ENCODE assay signal across 12 mouse cellular contexts in genomic region chr3:93549986-93550385, GRCm38 (mm10). TPM values are rescaled to one million over a fixed set of nuclear protein-coding genes. Genes with fewer than 3 reads are reported as not detected.
A peak's percentile ranks its signal among the peaks of the same experiment; 100 is the strongest.
DNase-seq lines count a peak whose midpoint lies in the region; ATAC-seq and TF ChIP-seq lines count a peak whose summit lies in the region.
"Had no signal": no experiment of that assay in that cellular context is flagged by ENCODE, and none has a peak within 500 bp of the region (broad histone marks: within the 10 kb centered on the region; RNA-seq: fewer than 3 reads in every experiment).

No protein-coding gene starts in this region.

- peak overlapping the region; percentile 99 for H3K27ac ChIP-seq in CH12.LX (ENCODE audit: insufficient read depth, low read depth)
- no peak overlapping the region for H3K27ac ChIP-seq in left cerebral cortex, adult 2 months
- no peak overlapping the region for H3K27ac ChIP-seq in intestine, postnatal 0 days (ENCODE audit: low read depth, low read length)
- H3K27ac ChIP-seq: embryonic facial prominence, embryonic 10.5 days; heart, adult 2 months; stomach, postnatal 0 days had no signal

- no peaks in the 10 kb centered on the region for H3K36me3 ChIP-seq in CH12.LX (replicated peaks in 1 of 2; ENCODE audit: control insufficient read depth in 1 of 2, insufficient read depth in 1 of 2, low read length in 1 of 2)
- H3K36me3 ChIP-seq in intestine, postnatal 0 days (ENCODE audit: control insufficient read depth, insufficient read depth) = no peaks in the 10 kb centered on the region
- H3K36me3 ChIP-seq: embryonic facial prominence, embryonic 10.5 days had no signal

- H3K9me3 ChIP-seq in CH12.LX (replicated peaks; ENCODE audit: low read length) = peaks cover 1% of the 10 kb centered on the region
- H3K9me3 ChIP-seq in intestine, postnatal 0 days (ENCODE audit: control insufficient read depth) = no peaks in the 10 kb centered on the region
- H3K9me3 ChIP-seq: embryonic facial prominence, embryonic 10.5 days had no signal

- no peaks in the 10 kb centered on the region for H3K27me3 ChIP-seq in CH12.LX (replicated peaks)
- H3K27me3 ChIP-seq in intestine, postnatal 0 days (replicated peaks; ENCODE audit: control insufficient read depth, insufficient read depth, low read length) = no peaks in the 10 kb centered on the region

- no peak for TF ChIP-seq CTCF in CH12.LX (conservative IDR thresholded peaks at IDR 0.05 in 1 of 2, IDR thresholded peaks at IDR 0.05 in 1 of 2; ENCODE audit: low read depth in 2 of 2, low read length in 2 of 2)
- no peak for TF ChIP-seq CTCF in left cerebral cortex, adult 2 months (IDR thresholded peaks at IDR 0.05)
- TF ChIP-seq CTCF in intestine, postnatal 0 days (IDR thresholded peaks at IDR 0.05; ENCODE audit: low read depth) = no peak

- in situ Hi-C loops in CH12.LX (cut with MboI; ENCODE audit: low pct_ligation_motif_present, low pct_unique_long_range_greater_than_20kb, low sequenced_read_pairs) = loop anchor here (5.0 kb wide), 1 partner anchor 52 kb away; no protein-coding TSS in a partner anchor

- 67% methylated on average over 4 of the region's 4 CpGs for WGBS in intestine, postnatal 0 days

- no peak for TF ChIP-seq RAD21 in CH12.LX (IDR thresholded peaks at IDR 0.05; ENCODE audit: low read depth, low read length)

- TF ChIP-seq EP300 in CH12.LX (IDR thresholded peaks at IDR 0.05; ENCODE audit: low read length) = peak; percentile 68

- peaks cover under 1% of the 10 kb centered on the region for H3K79me2 ChIP-seq in CH12.LX (replicated peaks; ENCODE audit: control insufficient read depth, extremely low read depth, insufficient read depth, poor library complexity, severe bottlenecking)

- TF ChIP-seq POLR2A in CH12.LX (IDR thresholded peaks at IDR 0.05; ENCODE audit: low read depth, low read length) = peak; percentile 33; the same call in 1 of the 2 replicates

- peak; percentile 89 for DNase-seq in CH12.LX (ENCODE audit: extremely low read depth)
- peak; percentile 54 to 61 for DNase-seq in thymus, postnatal 10 days (ENCODE audit: low spot score in 2 of 2)
- DNase-seq in kidney, adult 18-20 months = no peak
- DNase-seq in left cerebral cortex, adult 2 months (ENCODE audit: extremely low spot score in 1 of 2, low spot score in 2 of 2) = no peak
- DNase-seq: forebrain, postnatal 0 days; heart, adult 2 months; retina, postnatal 1 day had no signal

- H3K4me3 ChIP-seq in CH12.LX (replicated peaks in 1 of 3; ENCODE audit: low read depth in 2 of 3, low read length in 2 of 3, poor library complexity in 1 of 3) = no peak overlapping the region
- H3K4me3 ChIP-seq in left cerebral cortex, adult 2 months = no peak overlapping the region
- no peak overlapping the region for H3K4me3 ChIP-seq in intestine, postnatal 0 days (ENCODE audit: low read depth, low read length)
- H3K4me3 ChIP-seq: embryonic facial prominence, embryonic 10.5 days; heart, adult 2 months had no signal

- intact Hi-C loops in left cerebral cortex, adult 2 months (cut with DNase I) = loop anchor here (10.0 kb wide), 1 partner anchor 715 kb away; the partner anchor contains the start of gene Gm4778

- H3K4me2 ChIP-seq in CH12.LX (ENCODE audit: insufficient read depth, low read depth, poor library complexity, severe bottlenecking) = peak overlapping the region; percentile 82
- H3K4me2 ChIP-seq in intestine, postnatal 0 days (replicated peaks; ENCODE audit: low read depth) = no peak overlapping the region

- dilution Hi-C loops in CH12.LX (cut with MboI; ENCODE audit: extremely low pct_ligation_motif_present, extremely low pct_unique_long_range_greater_than_20kb, low sequenced_read_pairs) = no loop called here

- peak overlapping the region; percentile 70; the same call in 1 of the 2 replicates for H3K9ac ChIP-seq in CH12.LX (ENCODE audit: insufficient read depth, low read depth)
- H3K9ac ChIP-seq in intestine, postnatal 0 days (ENCODE audit: low read depth, low read length) = no peak overlapping the region
- H3K9ac ChIP-seq: forebrain, postnatal 0 days had no signal

- ATAC-seq in granulocyte monocyte progenitor cell, adult 5-6 weeks (replicated peaks; ENCODE audit: poor library complexity, severe bottlenecking) = peak; percentile 54
- ATAC-seq in megakaryocyte, adult 5-6 weeks (ENCODE audit: poor library complexity, severe bottlenecking) = peak; percentile 53
- no peak for ATAC-seq in intestine, postnatal 0 days
- ATAC-seq: forebrain, postnatal 0 days had no signal

- peaks cover 11 to 65% of the 10 kb centered on the region in 2 experiments for H3K4me1 ChIP-seq in CH12.LX (ENCODE audit: control insufficient read depth in 1 of 2, insufficient read depth in 2 of 2)
- H3K4me1 ChIP-seq in intestine, postnatal 0 days (replicated peaks; ENCODE audit: control insufficient read depth, insufficient read depth, low read length) = 0 out of 2 replicates have a peak, but pooled peaks cover 4% of the 10 kb centered on the region

TF ChIP-seq in CH12.LX, 34 proteins besides CTCF, POLR2A, EP300 and RAD21:
- TF ChIP-seq ZMIZ1 (IDR thresholded peaks at IDR 0.05; ENCODE audit: low read depth, low read length) = no peak
- no peak for TF ChIP-seq MAFK (IDR thresholded peaks at IDR 0.05; ENCODE audit: insufficient replicate concordance, low read length)
- 0 out of 2 replicates have a peak, but pooled peaks have one; percentile 16 for TF ChIP-seq TBP (conservative IDR thresholded peaks at IDR 0.05; ENCODE audit: low read depth, low read length)
- 0 out of 2 replicates have a peak, but pooled peaks have one; percentile 18 for TF ChIP-seq MEF2A (IDR thresholded peaks at IDR 0.05; ENCODE audit: borderline replicate concordance, low read depth, low read length)
- peak; percentile 28; the same call in 1 of the 2 replicates for TF ChIP-seq NELFE (IDR thresholded peaks at IDR 0.05; ENCODE audit: low read depth, low read length)
- peak; percentile 85 for TF ChIP-seq ELF1 (IDR thresholded peaks at IDR 0.05; ENCODE audit: low read depth, low read length)
- TF ChIP-seq ZNF384 (IDR thresholded peaks at IDR 0.05; ENCODE audit: low read depth, low read length) = peak; percentile 78
- no peak for TF ChIP-seq JUND (conservative IDR thresholded peaks at IDR 0.05; ENCODE audit: low read depth, low read length)
- TF ChIP-seq NRF1 (IDR thresholded peaks at IDR 0.05; ENCODE audit: low read depth, low read length) = no peak
- TF ChIP-seq SIN3A (IDR thresholded peaks at IDR 0.05; ENCODE audit: low read length) = peak; percentile 78
- TF ChIP-seq MAZ (IDR thresholded peaks at IDR 0.05; ENCODE audit: low read depth, low read length) = peak; percentile 79; the same call in 1 of the 2 replicates
- TF ChIP-seq IRF4 (IDR thresholded peaks at IDR 0.05; ENCODE audit: low read depth, low read length) = peak; percentile 80
- TF ChIP-seq ETS1 (conservative IDR thresholded peaks at IDR 0.05; ENCODE audit: low read depth, low read length) = peak; percentile 92
- no peak for TF ChIP-seq USF1 (IDR thresholded peaks at IDR 0.05; ENCODE audit: low read depth, low read length)
- peak; percentile 56 for TF ChIP-seq BHLHE40 (IDR thresholded peaks at IDR 0.05; ENCODE audit: low read depth, low read length)
- peak; percentile 32; the same call in 1 of the 2 replicates for TF ChIP-seq TCF12 (IDR thresholded peaks at IDR 0.05; ENCODE audit: low read depth, low read length)
- no peak for TF ChIP-seq SMC3 (IDR thresholded peaks at IDR 0.05; ENCODE audit: low read depth, low read length)

RNA-seq across cellular contexts. Expression of gene S100a10, which starts 4.9 kb away (rescaled TPM):
- total RNA-seq in CH12.LX (2012; rRNA removed) (352 and 369 TPM in 2 replicates), CH12.LX (2014; rRNA removed) (429 and 518 TPM in 2 replicates)
- 213 and 259 TPM in 2 replicates for polyA plus RNA-seq in CH12.LX (2012; ENCODE audit: insufficient read length, low read depth)
- total RNA-seq in granulocyte monocyte progenitor cell, adult 5-6 weeks (2014; fragmentation: Nextera tagmentation) = 146 and 257 TPM in 2 replicates
- total RNA-seq in granulocyte monocyte progenitor cell, adult 5-6 weeks (2017) = 203 and 212 TPM in 2 replicates
- total RNA-seq in megakaryocyte, adult 5-6 weeks (2015) = 967 and 993 TPM in 2 replicates
- 1,318 and 1,661 TPM in 2 replicates for total RNA-seq in megakaryocyte, adult 5-6 weeks (2017)
- 10 to 100 TPM; 42.6 to 43.7 TPM for total RNA-seq in left cerebral cortex, adult 2 months (2021)
- 733 and 887 TPM in 2 replicates for polyA plus RNA-seq in intestine, postnatal 0 days (2015; fragmentation: Nextera tagmentation; extraction: Ambion mirVana)

RNA-seq across cellular contexts. Expression of gene S100a11, which starts 29.7 kb away (rescaled TPM):
- total RNA-seq in CH12.LX (2012; rRNA removed) = 33.4 and 47.2 TPM in 2 replicates
- total RNA-seq in CH12.LX (2014; rRNA removed) = 68.9 and 75.2 TPM in 2 replicates
- 448 and 468 TPM in 2 replicates for polyA plus RNA-seq in CH12.LX (2012; ENCODE audit: insufficient read length, low read depth)
- total RNA-seq in granulocyte monocyte progenitor cell, adult 5-6 weeks (2014; fragmentation: Nextera tagmentation) = 1,372 and 1,648 TPM in 2 replicates
- total RNA-seq in granulocyte monocyte progenitor cell, adult 5-6 weeks (2017) = 77.7 and 97.8 TPM in 2 replicates
- total RNA-seq in megakaryocyte, adult 5-6 weeks (2015) = 3,100 and 3,549 TPM in 2 replicates
- 217 and 333 TPM in 2 replicates for total RNA-seq in megakaryocyte, adult 5-6 weeks (2017)
- 10 to 100 TPM in 1 of 2 experiments, 1 to 10 TPM in 1; 8.0 to 11.0 TPM for total RNA-seq in left cerebral cortex, adult 2 months (2021)
- 965 and 1,093 TPM in 2 replicates for polyA plus RNA-seq in intestine, postnatal 0 days (2015; fragmentation: Nextera tagmentation; extraction: Ambion mirVana)

Comparison
In these comparisons a context has a peak if more than half of its experiments do, and no peak if none do; other contexts are left out.
1. DNase-seq: peak in CH12.LX (single experiment) and thymus, postnatal 10 days (2 of 2); none in kidney, adult 18-20 months (single experiment) and left cerebral cortex, adult 2 months (0 of 2).